ENCODE assay signal across 9 mouse cellular contexts in the genomic region with DNA sequence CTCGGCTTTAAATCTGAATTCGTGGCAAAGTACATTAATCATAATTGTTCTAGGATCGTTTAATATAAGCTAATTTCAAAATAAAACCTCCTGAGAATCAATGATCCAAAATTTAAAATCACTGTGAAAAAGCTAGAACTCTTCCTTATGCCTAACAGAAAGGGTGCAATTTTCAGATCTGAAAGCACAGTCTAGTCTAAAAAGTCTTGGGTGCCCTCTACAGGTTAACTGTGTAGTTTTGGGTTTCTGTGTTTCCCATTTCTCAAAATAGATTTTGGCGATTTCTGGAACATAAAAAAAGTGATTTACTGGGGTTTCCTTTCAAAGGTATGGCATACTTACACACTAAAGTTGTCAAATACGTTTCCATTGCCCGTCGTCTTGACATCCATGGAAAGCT.
DNase-seq lines count a peak whose midpoint lies in the region; ATAC-seq lines count a peak whose summit lies in the region.
"Had no signal": no experiment of that assay in that cellular context is flagged by ENCODE, and none has a peak within 500 bp of the region (broad histone marks: within the 10 kb centered on the region; RNA-seq: fewer than 3 reads in every experiment).

No protein-coding gene starts in this region.

- no peak for ATAC-seq in hindbrain, embryonic 14.5 days (ENCODE audit: low FRiP score)
- ATAC-seq in hindbrain, embryonic 16.5 days: no peak
- no peak for ATAC-seq in midbrain, embryonic 14.5 days (ENCODE audit: low FRiP score, low TSS enrichment)
- ATAC-seq in midbrain, embryonic 13.5 days: no peak

- no peak overlapping the region for H3K9ac ChIP-seq in hindbrain, embryonic 14.5 days
- H3K9ac ChIP-seq in hindbrain, embryonic 16.5 days (ENCODE audit: low read depth, low read length): no peak overlapping the region
- no peak overlapping the region for H3K9ac ChIP-seq in midbrain, embryonic 14.5 days (replicated peaks; ENCODE audit: low read length)
- no peak overlapping the region for H3K9ac ChIP-seq in midbrain, embryonic 13.5 days (replicated peaks)
- H3K9ac ChIP-seq: liver, embryonic 15.5 days had no signal

- no peaks in the 10 kb centered on the region for H3K9me3 ChIP-seq in hindbrain, embryonic 14.5 days (ENCODE audit: control insufficient read depth, low read length)
- H3K9me3 ChIP-seq in hindbrain, embryonic 16.5 days (ENCODE audit: control insufficient read depth, low read length): no peaks in the 10 kb centered on the region
- H3K9me3 ChIP-seq in midbrain, embryonic 14.5 days (ENCODE audit: control insufficient read depth, low read length): no peaks in the 10 kb centered on the region
- no peaks in the 10 kb centered on the region for H3K9me3 ChIP-seq in midbrain, embryonic 13.5 days
- H3K9me3 ChIP-seq: liver, embryonic 15.5 days had no signal

- H3K4me2 ChIP-seq in hindbrain, embryonic 14.5 days (replicated peaks): no peak overlapping the region
- no peak overlapping the region for H3K4me2 ChIP-seq in hindbrain, embryonic 16.5 days (ENCODE audit: low read length)
- no peak overlapping the region for H3K4me2 ChIP-seq in midbrain, embryonic 14.5 days (ENCODE audit: low read length)
- H3K4me2 ChIP-seq in midbrain, embryonic 13.5 days (replicated peaks): no peak overlapping the region
- H3K4me2 ChIP-seq: liver, embryonic 15.5 days had no signal

- H3K27me3 ChIP-seq in hindbrain, embryonic 14.5 days (ENCODE audit: control insufficient read depth, insufficient read depth, low read length): no peaks in the 10 kb centered on the region
- H3K27me3 ChIP-seq in hindbrain, embryonic 16.5 days (replicated peaks; ENCODE audit: control insufficient read depth, insufficient read depth, low read length): no peaks in the 10 kb centered on the region
- no peaks in the 10 kb centered on the region for H3K27me3 ChIP-seq in midbrain, embryonic 14.5 days (ENCODE audit: control insufficient read depth, insufficient read depth, low read length)
- H3K27me3 ChIP-seq in midbrain, embryonic 13.5 days: no peaks in the 10 kb centered on the region
- H3K27me3 ChIP-seq: liver, embryonic 15.5 days had no signal

- no peak overlapping the region for H3K4me3 ChIP-seq in hindbrain, embryonic 14.5 days (replicated peaks; ENCODE audit: low read length)
- no peak overlapping the region for H3K4me3 ChIP-seq in hindbrain, embryonic 16.5 days (ENCODE audit: low read length)
- H3K4me3 ChIP-seq in midbrain, embryonic 14.5 days (replicated peaks; ENCODE audit: low read depth, low read length): no peak overlapping the region
- no peak overlapping the region for H3K4me3 ChIP-seq in midbrain, embryonic 13.5 days (replicated peaks)
- H3K4me3 ChIP-seq: liver, embryonic 15.5 days had no signal

- no peaks in the 10 kb centered on the region for H3K36me3 ChIP-seq in hindbrain, embryonic 14.5 days (replicated peaks; ENCODE audit: control insufficient read depth, insufficient read depth)
- H3K36me3 ChIP-seq in hindbrain, embryonic 16.5 days (ENCODE audit: control insufficient read depth, insufficient read depth, low read length): no peaks in the 10 kb centered on the region
- no peaks in the 10 kb centered on the region for H3K36me3 ChIP-seq in midbrain, embryonic 14.5 days (ENCODE audit: control insufficient read depth, insufficient read depth, low read length)
- H3K36me3 ChIP-seq in midbrain, embryonic 13.5 days: no peaks in the 10 kb centered on the region
- H3K36me3 ChIP-seq: liver, embryonic 15.5 days had no signal

- WGBS in hindbrain, embryonic 14.5 days: 62% methylated on average over 7 of the region's 7 CpGs
- 53% methylated on average over 7 of the region's 7 CpGs for WGBS in hindbrain, embryonic 16.5 days
- WGBS in midbrain, embryonic 14.5 days: 62% methylated on average over 7 of the region's 7 CpGs
- WGBS in midbrain, embryonic 13.5 days: 60% methylated on average over 7 of the region's 7 CpGs

- no peaks in the 10 kb centered on the region for H3K4me1 ChIP-seq in hindbrain, embryonic 14.5 days (replicated peaks; ENCODE audit: control insufficient read depth, insufficient read depth, low read length)
- no peaks in the 10 kb centered on the region for H3K4me1 ChIP-seq in hindbrain, embryonic 16.5 days (ENCODE audit: control insufficient read depth, insufficient read depth, low read depth, low read length)
- H3K4me1 ChIP-seq in midbrain, embryonic 14.5 days (ENCODE audit: control insufficient read depth, insufficient read depth, low read length): no peaks in the 10 kb centered on the region
- H3K4me1 ChIP-seq in midbrain, embryonic 13.5 days (replicated peaks): no peaks in the 10 kb centered on the region
- H3K4me1 ChIP-seq: liver, embryonic 15.5 days had no signal

- H3K27ac ChIP-seq in hindbrain, embryonic 14.5 days: no peak overlapping the region
- H3K27ac ChIP-seq in hindbrain, embryonic 16.5 days (ENCODE audit: low read depth, low read length): no peak overlapping the region
- H3K27ac ChIP-seq in midbrain, embryonic 14.5 days (replicated peaks; ENCODE audit: low read depth, low read length): no peak overlapping the region
- no peak overlapping the region for H3K27ac ChIP-seq in midbrain, embryonic 13.5 days
- H3K27ac ChIP-seq: liver, embryonic 15.5 days had no signal

- DNase-seq in hindbrain, embryonic 14.5 days (ENCODE audit: low spot score): peak; percentile 74
- DNase-seq in midbrain, embryonic 14.5 days: peak; percentile 84
- peak; percentile 9 for DNase-seq in embryo, embryonic 11.5 days (ENCODE audit: low read depth, low spot score)
- peak; percentile 58 for DNase-seq in telencephalon, adult 2 months (ENCODE audit: low read depth, low spot score)
- DNase-seq in spleen, postnatal 14 days (ENCODE audit: low spot score in 2 of 2): no peak
- DNase-seq: heart, adult 11 months had no signal

Comparison
In these comparisons a context has a peak if more than half of its experiments do, and no peak if none do; other contexts are left out.
1. DNase-seq: peak in hindbrain, embryonic 14.5 days (single experiment), midbrain, embryonic 14.5 days (single experiment), embryo, embryonic 11.5 days (single experiment) and telencephalon, adult 2 months (single experiment); none in spleen, postnatal 14 days (0 of 2).